In genomic region chr11:9995356-9995755, GRCm38 (mm10) we compare ENCODE assay signal across 17 mouse cellular contexts.
"Had no signal": no experiment of that assay in that cellular context is flagged by ENCODE, and none has a peak within 500 bp of the region (broad histone marks: within the 10 kb centered on the region; RNA-seq: fewer than 3 reads in every experiment).

No protein-coding gene starts in this region.

- H3K9me3 ChIP-seq: lung, embryonic 15.5 days; megakaryocyte, embryonic 14.5 days; midbrain, embryonic 12.5 days; neural tube, embryonic 12.5 days; stomach, embryonic 15.5 days had no signal

- H3K4me3 ChIP-seq: lung, embryonic 15.5 days; megakaryocyte, embryonic 14.5 days; midbrain, embryonic 12.5 days; neural tube, embryonic 12.5 days; stomach, embryonic 15.5 days had no signal

- H3K27me3 ChIP-seq: lung, embryonic 15.5 days; megakaryocyte, embryonic 14.5 days; midbrain, embryonic 12.5 days; neural tube, embryonic 12.5 days; stomach, embryonic 15.5 days had no signal

- ATAC-seq: liver, postnatal 0 days; lung, postnatal 0 days had no signal

- DNase-seq: liver, postnatal 0 days; lung, adult 2 months; lung, postnatal 14 days; lung, postnatal 36 days; midbrain, embryonic 14.5 days; right cerebral cortex, postnatal 14 days; thymus, adult 2 months; thymus, postnatal 25 days; thymus, postnatal 4 days had no signal

- H3K36me3 ChIP-seq: lung, embryonic 15.5 days; midbrain, embryonic 12.5 days; neural tube, embryonic 12.5 days; stomach, embryonic 15.5 days had no signal

- H3K4me1 ChIP-seq: lung, embryonic 15.5 days; megakaryocyte, embryonic 14.5 days; neural tube, embryonic 12.5 days; stomach, embryonic 15.5 days had no signal

- H3K4me2 ChIP-seq: lung, embryonic 15.5 days; midbrain, embryonic 12.5 days; neural tube, embryonic 12.5 days; stomach, embryonic 15.5 days had no signal

- H3K27ac ChIP-seq: lung, embryonic 15.5 days; macrophage; midbrain, embryonic 12.5 days; neural tube, embryonic 12.5 days; stomach, embryonic 15.5 days; stomach, postnatal 0 days had no signal

- H3K9ac ChIP-seq: liver, postnatal 0 days; lung, embryonic 15.5 days; midbrain, embryonic 12.5 days; neural tube, embryonic 12.5 days; stomach, embryonic 15.5 days had no signal
